Mouse (Mus musculus): ENCODE data around the gene Ppp2r5c. TPM values are rescaled to one million over a fixed set of nuclear protein-coding genes. Genes with fewer than 3 reads are reported as not detected.

The Ppp2r5c gene
- polyA plus RNA-seq, 1 experiment from 2014 or later, result 86.2 TPM

DNA sequence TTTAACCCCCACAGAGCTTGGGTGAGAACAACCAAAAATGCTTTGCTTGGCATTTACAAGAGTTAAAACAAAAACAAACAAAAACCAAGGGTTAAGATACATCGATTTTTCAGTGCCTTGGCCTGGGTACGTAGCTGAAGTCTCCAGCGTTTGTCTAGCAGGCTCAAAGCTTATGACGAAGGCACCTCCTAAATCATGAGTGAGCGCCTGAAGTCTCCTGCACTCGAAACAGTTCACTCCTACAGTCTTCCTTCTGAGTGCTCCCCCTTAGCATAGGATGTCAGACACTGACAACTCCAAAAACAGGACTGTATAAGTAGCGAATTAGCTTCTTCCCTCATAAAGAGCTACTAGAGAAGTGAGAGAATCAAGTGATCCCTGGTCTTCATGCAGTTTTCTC, 1.1 kb upstream of the Ppp2r5c start:
- no peak for DNase-seq
- Histone ChIP-seq H3K4me2 (peak overlapping the region; percentile 99), H3K9me3 (replicated peaks) (no peaks in the 10 kb centered on the region), H3K4me3 (replicated peaks) (peak overlapping the region; percentile 88), H3K27me3 (peaks cover 23% of the 10 kb centered on the region; the same call in 1 of the 2 replicates), H3K4me1 (replicated peaks) (peaks cover 15% of the 10 kb centered on the region), H3K9ac (peak overlapping the region; percentile 67), H3K27ac (no peak overlapping the region), H3K36me3 (no peaks in the 10 kb centered on the region)
- no peak for ATAC-seq (ENCODE audit: low read depth)
- WGBS (ENCODE audit: insufficient replicate concordance), result 44% methylated on average over 7 of the region's 7 CpGs

DNA sequence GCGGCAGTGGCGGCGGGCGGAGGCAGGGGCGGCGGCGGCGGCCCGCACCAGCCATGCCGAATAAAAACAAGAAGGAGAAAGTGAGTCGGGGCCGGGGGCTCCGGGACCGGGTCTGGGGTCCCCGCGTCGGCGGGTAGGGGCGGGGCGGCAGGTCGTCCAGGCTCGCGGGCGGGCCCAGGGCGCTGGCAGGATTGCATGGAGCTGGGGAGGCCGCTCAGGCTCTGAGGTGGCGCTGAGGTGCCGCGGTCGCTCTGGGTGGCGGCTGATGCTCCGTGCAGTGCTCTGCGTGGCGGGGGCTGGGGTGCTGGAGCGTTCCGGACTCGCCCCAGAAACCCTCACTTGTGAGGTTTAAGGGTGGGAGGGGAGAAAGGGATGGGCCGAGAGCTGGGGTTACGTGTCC, 386 bp downstream of the Ppp2r5c start:
- peak overlapping the region; percentile 87 for H3K9ac ChIP-seq
- H3K4me3 ChIP-seq (replicated peaks), result peak overlapping the region; percentile 88
- H3K27me3 ChIP-seq, result peaks cover 23% of the 10 kb centered on the region; the same call in 1 of the 2 replicates
- peaks cover 15% of the 10 kb centered on the region for H3K4me1 ChIP-seq (replicated peaks)
- no peaks in the 10 kb centered on the region for H3K9me3 ChIP-seq (replicated peaks)
- peak; percentile 50 for DNase-seq
- 1% methylated on average over 25 of the region's 39 CpGs for WGBS (ENCODE audit: insufficient replicate concordance)
- no peak overlapping the region; the same call in 1 of the 2 replicates for H3K27ac ChIP-seq
- H3K4me2 ChIP-seq, result peak overlapping the region; percentile 99
- no peaks in the 10 kb centered on the region for H3K36me3 ChIP-seq
- ATAC-seq (ENCODE audit: low read depth), result peak; percentile 56

DNA sequence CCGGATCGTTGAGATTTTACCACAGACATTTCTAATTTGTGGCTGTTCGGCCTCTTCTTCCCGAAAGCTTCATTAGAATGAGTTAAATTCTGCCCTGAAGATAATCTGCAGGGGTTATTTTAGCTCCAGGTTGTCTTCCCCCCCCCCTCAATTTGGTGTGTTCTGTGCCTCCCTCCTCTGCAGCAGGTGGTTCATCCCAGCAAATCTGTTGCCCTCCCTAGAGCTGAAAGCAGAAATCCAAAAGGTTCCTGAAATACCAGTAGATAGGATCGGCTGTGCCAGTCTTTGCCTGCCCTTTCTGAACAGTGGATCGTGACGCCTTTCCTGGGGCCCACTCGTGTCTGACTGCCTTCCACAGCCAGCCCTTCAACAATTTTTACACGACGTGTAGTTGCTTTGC, 1.8 kb downstream of the Ppp2r5c start:
- WGBS (ENCODE audit: insufficient replicate concordance), result 71% methylated on average over 10 of the region's 10 CpGs
- Histone ChIP-seq H3K4me1 (replicated peaks) (peaks cover 15% of the 10 kb centered on the region), H3K36me3 (no peaks in the 10 kb centered on the region), H3K4me3 (replicated peaks) (no peak overlapping the region), H3K9me3 (replicated peaks) (no peaks in the 10 kb centered on the region), H3K27me3 (peaks cover 14% of the 10 kb centered on the region; the same call in 1 of the 2 replicates), H3K27ac (no peak overlapping the region), H3K4me2 (no peak overlapping the region), H3K9ac (no peak overlapping the region)
- DNase-seq (no peak), ATAC-seq (ENCODE audit: low read depth) (no peak)

DNA sequence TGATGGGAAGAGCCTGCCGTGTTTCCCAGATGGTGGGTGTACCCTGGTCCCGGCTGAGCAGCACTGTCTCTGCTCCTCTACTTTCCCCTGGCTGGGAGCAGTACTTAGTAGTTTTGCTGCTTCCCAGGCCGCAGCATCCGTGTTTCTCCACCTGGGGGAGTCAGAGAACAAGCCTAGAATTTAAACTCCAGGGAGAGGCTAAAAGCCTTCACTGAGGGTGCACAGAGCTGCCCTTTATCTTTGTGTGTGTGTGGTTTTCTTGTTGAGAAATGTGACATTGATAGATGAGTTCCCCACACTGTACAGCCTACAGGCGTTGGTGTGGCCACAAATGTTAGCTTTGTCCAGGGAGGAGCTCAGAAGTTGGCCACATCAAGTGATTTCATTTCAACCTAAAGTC, 7.3 kb downstream of the Ppp2r5c start:
- Histone ChIP-seq H3K4me3 (replicated peaks) (no peak overlapping the region), H3K27ac (no peak overlapping the region), H3K4me2 (no peak overlapping the region), H3K36me3 (no peaks in the 10 kb centered on the region), H3K9me3 (replicated peaks) (no peaks in the 10 kb centered on the region), H3K27me3 (no peaks in the 10 kb centered on the region), H3K4me1 (replicated peaks) (peaks cover 14% of the 10 kb centered on the region), H3K9ac (no peak overlapping the region)
- ATAC-seq (ENCODE audit: low read depth) (peak; percentile 82), DNase-seq (peak; percentile 53)
- whole genome bisulfite sequencing (ENCODE audit: insufficient replicate concordance), result 4% methylated on average over 5 of the region's 5 CpGs

DNA sequence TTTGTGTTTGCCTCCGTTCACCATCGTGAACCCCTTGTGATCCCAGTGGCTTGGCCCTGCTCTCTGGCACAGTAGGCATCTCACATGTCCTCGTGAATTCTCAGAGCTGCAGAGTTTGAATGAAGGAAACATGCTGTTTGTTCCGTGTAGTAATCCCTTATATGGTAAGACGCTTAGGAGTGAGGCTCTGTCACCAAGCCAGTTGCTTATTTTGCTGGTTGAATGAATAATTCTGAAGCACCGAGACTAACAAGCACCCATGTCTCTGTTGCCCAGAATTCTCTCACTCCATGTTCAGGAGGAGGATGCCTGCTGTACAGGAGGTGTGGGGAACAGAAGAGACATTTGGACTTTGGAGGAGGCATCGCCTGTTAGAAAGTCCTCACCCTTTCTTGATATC, 9.1 kb downstream of the Ppp2r5c start:
- no peak overlapping the region for H3K27ac ChIP-seq
- no peak overlapping the region for H3K4me3 ChIP-seq (replicated peaks)
- WGBS (ENCODE audit: insufficient replicate concordance), result 76% methylated on average over 7 of the region's 7 CpGs

DNA sequence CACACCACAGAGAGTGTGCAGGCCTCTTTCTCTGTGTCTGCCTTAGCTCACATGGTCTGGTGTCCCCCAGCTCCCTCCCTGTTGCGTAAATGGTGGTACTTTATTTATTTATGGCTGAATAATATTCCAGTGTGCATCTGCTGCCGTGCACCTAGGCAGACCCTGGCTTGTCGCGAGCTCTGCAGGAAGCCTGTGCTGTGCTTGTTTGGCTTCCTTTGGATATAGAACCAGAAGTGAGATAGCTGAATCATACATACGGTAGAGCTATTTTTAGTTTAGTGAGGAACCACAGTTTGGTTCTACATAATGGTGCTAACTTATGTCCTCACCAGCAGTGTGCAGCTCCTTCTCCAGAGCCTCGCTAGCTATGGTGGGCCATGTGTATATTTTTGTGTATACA, 11.7 kb downstream of the Ppp2r5c start:
- Histone ChIP-seq H3K9ac (no peak overlapping the region), H3K4me3 (replicated peaks) (no peak overlapping the region), H3K27me3 (no peaks in the 10 kb centered on the region), H3K4me1 (replicated peaks) (peaks cover 28% of the 10 kb centered on the region), H3K27ac (no peak overlapping the region), H3K9me3 (replicated peaks) (no peaks in the 10 kb centered on the region), H3K4me2 (no peak overlapping the region), H3K36me3 (no peaks in the 10 kb centered on the region)
- no peak for ATAC-seq (ENCODE audit: low read depth)
- 24% methylated on average over 6 of the region's 6 CpGs for WGBS (ENCODE audit: insufficient replicate concordance)
- DNase-seq, result no peak

More for the DNA sequence above, 9.1 kb downstream of the Ppp2r5c start:
- no peaks in the 10 kb centered on the region for H3K9me3 ChIP-seq (replicated peaks)
- H3K27me3 ChIP-seq, result no peaks in the 10 kb centered on the region
- H3K4me1 ChIP-seq (replicated peaks), result peaks cover 28% of the 10 kb centered on the region
- DNase-seq, result no peak
- no peak overlapping the region for H3K4me2 ChIP-seq
- H3K36me3 ChIP-seq, result no peaks in the 10 kb centered on the region
- no peak overlapping the region for H3K9ac ChIP-seq
- no peak for ATAC-seq (ENCODE audit: low read depth)

DNA sequence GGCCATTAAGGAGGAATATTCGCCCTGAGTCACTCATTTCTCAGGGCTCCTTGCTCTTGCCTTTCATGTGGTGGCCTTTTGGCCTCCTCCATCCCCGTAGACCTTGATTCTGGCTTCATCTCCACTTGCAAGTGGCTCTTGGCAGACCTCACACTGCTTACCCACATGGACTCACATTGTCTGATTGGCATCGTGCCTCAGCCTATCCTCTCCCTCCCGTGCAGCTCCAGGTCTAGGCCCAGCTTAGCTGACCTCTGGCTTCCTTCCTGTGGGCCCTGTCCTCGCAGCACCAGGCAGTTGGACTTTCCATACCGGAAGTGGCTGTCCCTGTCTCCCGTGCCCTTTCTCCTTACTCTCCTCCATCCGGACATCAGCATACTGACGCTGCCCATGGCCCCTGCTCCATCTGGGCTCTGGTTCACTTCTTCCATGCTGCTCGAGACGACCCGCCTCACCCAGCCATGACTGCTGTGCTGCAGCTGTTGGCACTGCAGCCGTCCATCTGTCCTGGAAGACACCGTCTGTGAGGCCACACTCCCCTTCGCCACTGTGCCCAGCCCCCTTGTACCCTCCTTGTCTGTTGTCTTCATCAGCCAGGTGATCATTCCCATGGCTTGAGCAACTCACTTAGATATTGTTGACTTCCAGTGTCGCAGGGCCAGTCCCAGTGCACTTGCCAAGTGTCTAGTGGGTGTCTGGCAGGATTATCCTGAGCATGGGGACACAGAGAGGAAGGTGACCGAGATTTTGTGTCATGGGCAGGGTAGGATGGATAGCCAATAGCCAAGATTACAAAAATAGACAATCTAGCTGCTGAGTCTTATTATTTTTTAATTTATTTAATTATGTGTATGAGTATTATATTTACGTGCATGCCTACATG, 13.7 kb downstream of the Ppp2r5c start:
- peak; percentile 45 for ATAC-seq (ENCODE audit: low read depth)
- no peak overlapping the region for H3K9ac ChIP-seq
- H3K36me3 ChIP-seq, result no peaks in the 10 kb centered on the region
- H3K27me3 ChIP-seq, result no peaks in the 10 kb centered on the region
- no peaks in the 10 kb centered on the region for H3K9me3 ChIP-seq (replicated peaks)
- 57% methylated on average over 18 of the region's 18 CpGs for WGBS (ENCODE audit: insufficient replicate concordance)
- no peak overlapping the region for H3K27ac ChIP-seq
- H3K4me3 ChIP-seq (replicated peaks), result no peak overlapping the region
- no peak overlapping the region for H3K4me2 ChIP-seq
- peaks cover 31% of the 10 kb centered on the region for H3K4me1 ChIP-seq (replicated peaks)
- no peak for DNase-seq

DNA sequence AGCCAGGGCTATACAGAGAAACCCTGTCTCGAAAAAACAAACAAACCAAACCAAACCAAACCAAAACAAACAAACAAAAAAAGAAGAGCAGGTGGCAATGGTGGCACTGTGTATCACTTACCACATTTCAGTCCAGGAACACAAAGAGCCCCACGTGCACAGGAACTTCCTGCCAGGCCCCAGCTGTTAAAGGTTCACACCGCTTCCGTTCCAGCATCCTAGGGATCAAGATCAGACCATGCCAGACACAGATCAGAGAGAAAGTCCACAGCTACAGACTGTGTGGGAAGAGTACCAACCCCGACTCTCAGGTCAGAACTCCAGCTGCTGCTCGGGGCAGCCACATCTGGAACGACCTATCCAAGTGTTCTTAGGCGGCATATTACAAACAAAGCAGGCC, 16.8 kb downstream of the Ppp2r5c start:
- 58% methylated on average over 8 of the region's 8 CpGs for WGBS (ENCODE audit: insufficient replicate concordance)
- Histone ChIP-seq H3K4me2 (no peak overlapping the region), H3K36me3 (no peaks in the 10 kb centered on the region), H3K27ac (no peak overlapping the region), H3K4me3 (replicated peaks) (no peak overlapping the region), H3K4me1 (replicated peaks) (peaks cover 26% of the 10 kb centered on the region), H3K9ac (no peak overlapping the region), H3K9me3 (replicated peaks) (no peaks in the 10 kb centered on the region), H3K27me3 (no peaks in the 10 kb centered on the region)
- DNase-seq, result no peak
- no peak for ATAC-seq (ENCODE audit: low read depth)

DNA sequence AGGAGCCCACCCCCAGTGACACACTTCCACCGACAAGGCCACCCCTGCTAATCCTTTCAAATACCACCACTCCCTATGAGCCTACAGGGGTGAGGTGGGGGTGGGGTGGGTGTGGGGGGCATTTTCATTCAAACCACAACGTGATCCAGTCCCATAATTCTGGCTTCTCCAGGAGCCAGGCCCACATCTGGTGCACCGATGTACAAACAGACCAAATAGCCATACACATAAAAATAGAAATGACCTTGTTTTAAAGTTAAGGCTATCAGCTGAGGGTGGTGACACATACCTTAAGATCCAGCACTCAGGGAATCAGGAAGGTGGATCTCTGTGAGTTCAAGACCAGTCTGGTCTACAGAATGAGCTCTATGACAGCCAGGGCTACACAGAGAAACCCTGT, 24.5 kb downstream of the Ppp2r5c start:
- Histone ChIP-seq H3K9ac (no peak overlapping the region), H3K4me3 (replicated peaks) (no peak overlapping the region), H3K27ac (no peak overlapping the region), H3K9me3 (replicated peaks) (no peaks in the 10 kb centered on the region), H3K36me3 (no peaks in the 10 kb centered on the region), H3K4me2 (no peak overlapping the region), H3K4me1 (replicated peaks) (no peaks in the 10 kb centered on the region), H3K27me3 (no peaks in the 10 kb centered on the region)
- WGBS (ENCODE audit: insufficient replicate concordance), result 76% methylated on average over 3 of the region's 3 CpGs
- ATAC-seq (ENCODE audit: low read depth) (no peak), DNase-seq (no peak)

DNA sequence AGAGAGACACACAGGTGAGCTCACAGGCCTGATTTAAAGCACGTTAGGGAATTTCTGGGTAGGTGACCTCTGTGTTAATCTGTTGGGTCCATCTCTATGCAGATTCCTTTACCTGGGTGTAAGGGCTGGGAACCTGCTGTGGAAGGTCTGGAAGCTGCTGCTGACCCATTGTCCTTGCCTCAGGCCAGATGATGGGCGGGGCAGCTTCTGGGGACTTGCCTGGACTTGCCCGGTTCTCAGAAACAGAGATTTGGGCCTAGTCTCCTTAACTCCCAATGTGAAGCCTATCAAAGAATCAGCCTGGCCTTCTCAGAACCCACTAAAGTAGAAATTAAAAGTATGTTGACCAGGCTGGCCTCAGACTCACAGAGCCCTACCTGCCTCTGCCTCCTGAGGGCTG, 25.3 kb downstream of the Ppp2r5c start:
- Histone ChIP-seq H3K4me2 (no peak overlapping the region), H3K27ac (no peak overlapping the region), H3K9ac (no peak overlapping the region), H3K9me3 (replicated peaks) (no peaks in the 10 kb centered on the region), H3K27me3 (no peaks in the 10 kb centered on the region), H3K4me1 (replicated peaks) (no peaks in the 10 kb centered on the region), H3K36me3 (no peaks in the 10 kb centered on the region), H3K4me3 (replicated peaks) (no peak overlapping the region)
- DNase-seq (no peak), ATAC-seq (ENCODE audit: low read depth) (no peak)
- 74% methylated on average over 3 of the region's 3 CpGs for WGBS (ENCODE audit: insufficient replicate concordance)

DNA sequence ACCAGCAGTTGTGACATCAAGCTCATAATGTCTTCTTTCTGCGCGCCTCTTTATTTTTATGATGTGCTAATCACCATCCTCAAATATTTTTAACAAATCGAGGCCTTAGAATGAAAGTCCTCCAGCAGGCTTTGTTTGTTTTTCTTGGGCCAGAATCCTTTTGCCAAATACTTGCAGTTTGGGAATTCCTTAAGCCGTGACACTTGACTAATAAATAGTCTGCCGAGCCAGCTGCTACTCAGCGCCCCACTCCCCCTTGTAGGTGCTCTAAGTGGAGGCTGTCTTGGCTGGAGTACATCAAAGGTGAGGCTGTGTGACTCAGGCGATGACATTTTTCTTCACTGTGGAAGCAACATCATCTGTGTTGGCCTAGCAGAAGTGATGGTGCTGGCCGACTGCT, 27.6 kb downstream of the Ppp2r5c start:
- DNase-seq, result no peak
- Histone ChIP-seq H3K27ac (no peak overlapping the region), H3K27me3 (no peaks in the 10 kb centered on the region), H3K4me3 (replicated peaks) (no peak overlapping the region), H3K9ac (no peak overlapping the region), H3K4me2 (no peak overlapping the region), H3K4me1 (replicated peaks) (no peaks in the 10 kb centered on the region), H3K9me3 (replicated peaks) (no peaks in the 10 kb centered on the region), H3K36me3 (peaks cover 4% of the 10 kb centered on the region; the same call in 1 of the 2 replicates)
- no peak for ATAC-seq (ENCODE audit: low read depth)
- WGBS (ENCODE audit: insufficient replicate concordance), result 67% methylated on average over 8 of the region's 8 CpGs

DNA sequence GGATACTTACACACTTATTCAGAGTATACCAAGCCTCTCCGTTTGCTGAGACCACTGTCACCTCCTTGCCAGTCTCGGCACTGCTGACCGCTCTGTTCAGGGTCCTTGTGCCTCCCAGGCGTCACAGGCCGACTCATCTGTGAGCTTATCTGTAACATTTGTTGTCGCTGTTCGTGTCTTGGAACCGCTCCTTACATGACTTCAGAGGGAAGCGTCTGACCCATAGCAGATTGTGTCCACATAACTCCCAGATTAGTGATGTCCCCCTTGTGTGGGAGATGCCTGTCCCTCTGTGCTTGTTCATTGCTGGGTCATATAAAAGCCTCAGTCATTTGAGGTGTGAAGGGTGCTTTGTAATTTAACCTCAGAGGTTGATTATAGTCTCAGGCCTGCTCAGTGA, 29.6 kb downstream of the Ppp2r5c start:
- Histone ChIP-seq H3K4me2 (no peak overlapping the region), H3K9me3 (replicated peaks) (no peaks in the 10 kb centered on the region), H3K4me3 (replicated peaks) (no peak overlapping the region), H3K27me3 (no peaks in the 10 kb centered on the region), H3K9ac (no peak overlapping the region), H3K36me3 (peaks cover 4% of the 10 kb centered on the region; the same call in 1 of the 2 replicates), H3K4me1 (replicated peaks) (peaks cover 6% of the 10 kb centered on the region), H3K27ac (no peak overlapping the region)
- no peak for DNase-seq
- ATAC-seq (ENCODE audit: low read depth), result no peak
- WGBS (ENCODE audit: insufficient replicate concordance), result 65% methylated on average over 9 of the region's 9 CpGs
